Mouse (Mus musculus) cerebellum, adult 18-20 months (tissue): ENCODE results near the gene Jun.

Experiments
- DNase-seq, 2 experiments: peaks; one replicate each; pipeline ENCODE4 v3.0.0; 2021

The Jun gene

GRCm38 (mm10) chr4:95052025-95052899 is at the start of gene Jun:
Gene Jun (minus strand): TSS chr4:95052222.
- peak; percentile 99 to 100 for DNase-seq

GRCm38 (mm10) chr4:95101684-95102083 is 49.7 kb upstream of the Jun start:
- no peak for DNase-seq

- DNase-seq, result no peak
These were observed 48.7 kb upstream of the Jun start for GRCm38 (mm10) chr4:95100694-95101093.

GRCm38 (mm10) chr4:95099373-95099772 is 47.4 kb upstream of the Jun start:
- DNase-seq, result no peak

- no peak for DNase-seq
These were observed 46.7 kb upstream of the Jun start for GRCm38 (mm10) chr4:95098722-95099097.

- no peak for DNase-seq
These were observed 46.1 kb upstream of the Jun start for GRCm38 (mm10) chr4:95097942-95098721.

- no peak for DNase-seq
These were observed 44.7 kb upstream of the Jun start for GRCm38 (mm10) chr4:95096731-95097130.

- DNase-seq, result no peak
These were observed 43.9 kb upstream of the Jun start for GRCm38 (mm10) chr4:95095911-95096310.

- DNase-seq, result no peak
These were observed 43.3 kb upstream of the Jun start for GRCm38 (mm10) chr4:95095355-95095754.

GRCm38 (mm10) chr4:95094700-95095113 is 42.7 kb upstream of the Jun start:
- no peak for DNase-seq

- DNase-seq, result no peak
These were observed 41.6 kb upstream of the Jun start for GRCm38 (mm10) chr4:95093615-95094014.

- DNase-seq, result no peak
These were observed 40.5 kb upstream of the Jun start for GRCm38 (mm10) chr4:95092516-95092915.

GRCm38 (mm10) chr4:95091536-95091935 is 39.5 kb upstream of the Jun start:
- no peak for DNase-seq

GRCm38 (mm10) chr4:95089968-95090367 is 37.9 kb upstream of the Jun start:
- no peak for DNase-seq

- DNase-seq, result no peak
These were observed 37.0 kb upstream of the Jun start for GRCm38 (mm10) chr4:95089053-95089452.

GRCm38 (mm10) chr4:95083957-95084356 is 31.9 kb upstream of the Jun start:
- DNase-seq, result no peak

- no peak for DNase-seq
These were observed 31.2 kb upstream of the Jun start for GRCm38 (mm10) chr4:95083191-95083729.

- peak; percentile 44 to 55 for DNase-seq
These were observed 30.6 kb upstream of the Jun start for GRCm38 (mm10) chr4:95082481-95083088.

GRCm38 (mm10) chr4:95081632-95082031 is 29.6 kb upstream of the Jun start:
- DNase-seq, result no peak

GRCm38 (mm10) chr4:95078625-95079024 is 26.6 kb upstream of the Jun start:
- no peak for DNase-seq

- no peak for DNase-seq
These were observed 24.3 kb upstream of the Jun start for GRCm38 (mm10) chr4:95076279-95076678.

- no peak for DNase-seq
These were observed 23.6 kb upstream of the Jun start for GRCm38 (mm10) chr4:95075591-95076002.

- DNase-seq, result no peak
These were observed 22.3 kb upstream of the Jun start for GRCm38 (mm10) chr4:95074319-95074718.
